Mouse (Mus musculus) midbrain, embryonic 15.5 days (tissue): ENCODE measurements around the gene Med11. TPM values are rescaled to one million over a fixed set of nuclear protein-coding genes. Genes with fewer than 3 reads are reported as not detected.

Experiments
- ATAC-seq: fragments of 200-750 bp; cut with Nextera tagmentation; replicated peaks from 2 replicates; pipeline ENCODE4 v1.8.0; 2017; ENCODE audit warnings: moderate TSS enrichment
- H3K27ac ChIP-seq: fragments of 300-500 bp; sonication (generic); 2 replicates; pipeline ENCODE4 v1.5.1; 2015; ENCODE audit warnings: mild to moderate bottlenecking, inconsistent platforms
- H3K27me3 ChIP-seq: fragments of 300-500 bp; sonication (generic); replicated peaks from 2 replicates; pipeline ENCODE4 v1.6.1; 2015; ENCODE audit warnings: inconsistent platforms
- H3K36me3 ChIP-seq: fragments of 300-500 bp; sonication (generic); replicated peaks from 2 replicates; pipeline ENCODE4 v1.6.1; 2015; ENCODE audit warnings: inconsistent platforms
- H3K4me1 ChIP-seq: fragments of 300-500 bp; sonication (generic); 2 replicates; pipeline ENCODE4 v1.6.1; 2015; ENCODE audit warnings: inconsistent platforms
- H3K4me2 ChIP-seq: fragments of 300-500 bp; sonication (generic); 2 replicates; pipeline ENCODE4 v1.6.1; 2015; ENCODE audit warnings: inconsistent platforms, mild to moderate bottlenecking, moderate library complexity
- H3K4me3 ChIP-seq: fragments of 300-500 bp; sonication (generic); 2 replicates; pipeline ENCODE4 v1.5.1; 2015; ENCODE audit warnings: mild to moderate bottlenecking, inconsistent platforms
- H3K9ac ChIP-seq: fragments of 300-500 bp; sonication (generic); 2 replicates; pipeline ENCODE4 v1.6.1; 2015; ENCODE audit warnings: mild to moderate bottlenecking, inconsistent platforms
- H3K9me3 ChIP-seq: fragments of 300-500 bp; sonication (generic); 2 replicates; pipeline ENCODE4 v1.6.1; 2016; ENCODE audit warnings: inconsistent platforms
- WGBS: fragments of 180-500 bp; shearing (Covaris S2); methylation state at CpG from one replicate; pipeline ENCODE4 v1.1.7; 2015; ENCODE audit warnings: mixed read lengths; 5-methylcytosine and 5-hydroxymethylcytosine counted together
- polyA plus RNA-seq: library from polyadenylated mRNA; unstranded; fragments of >200 nt; fragmentation: Nextera tagmentation; extraction: Ambion mirVana; gene quantifications from 2 replicates; pipeline ENCODE4 v1.2.1, GENCODE M21; 2015

Med11 gene
- polyA plus RNA-seq, 1 experiment from 2014 or later = 49.5 TPM

DNA sequence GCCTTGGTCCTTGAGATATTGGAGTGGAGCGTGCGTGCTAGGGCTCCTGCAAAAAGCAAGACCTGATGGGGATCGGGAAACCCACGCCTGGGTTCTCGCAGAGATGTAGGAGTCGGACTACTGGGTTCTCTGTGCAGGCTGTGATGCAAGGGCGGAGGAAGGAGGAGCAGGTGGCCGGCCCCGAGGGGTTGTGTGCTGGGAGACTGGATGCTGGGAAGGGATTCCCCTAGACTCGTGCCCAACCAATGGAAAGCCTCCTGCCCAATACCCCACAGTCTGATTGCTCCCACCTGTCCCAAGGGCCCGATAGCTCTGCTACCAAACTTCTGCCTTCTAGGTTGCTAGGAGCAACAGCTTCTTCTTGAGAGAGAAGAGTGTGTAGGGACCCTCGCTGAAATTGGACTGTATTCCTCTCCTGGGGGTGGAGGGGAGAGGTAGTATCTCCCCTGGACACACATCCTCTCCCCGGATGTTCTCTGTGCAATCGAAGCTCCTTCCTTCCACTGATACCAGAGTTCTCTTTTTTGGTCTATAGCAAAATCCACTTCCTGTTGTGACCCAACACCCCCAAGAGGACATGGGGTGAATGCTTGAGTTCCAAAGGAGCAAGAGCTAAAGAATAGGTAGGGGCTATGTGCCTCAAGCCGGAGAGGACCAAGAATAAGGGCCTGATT, 18.7 kb upstream of the Med11 start:
- ATAC-seq = no peak
- Histone ChIP-seq H3K4me3 (peak overlapping the region; percentile 89), H3K4me2 (peak overlapping the region; percentile 69), H3K4me1 (peaks cover 37% of the 10 kb centered on the region), H3K27ac (peak overlapping the region; percentile 94), H3K27me3 (no peaks in the 10 kb centered on the region), H3K9me3 (no peaks in the 10 kb centered on the region), H3K9ac (peak overlapping the region; percentile 85), H3K36me3 (peaks cover 17% of the 10 kb centered on the region)
- WGBS = 5% methylated on average over 15 of the region's 15 CpGs

DNA sequence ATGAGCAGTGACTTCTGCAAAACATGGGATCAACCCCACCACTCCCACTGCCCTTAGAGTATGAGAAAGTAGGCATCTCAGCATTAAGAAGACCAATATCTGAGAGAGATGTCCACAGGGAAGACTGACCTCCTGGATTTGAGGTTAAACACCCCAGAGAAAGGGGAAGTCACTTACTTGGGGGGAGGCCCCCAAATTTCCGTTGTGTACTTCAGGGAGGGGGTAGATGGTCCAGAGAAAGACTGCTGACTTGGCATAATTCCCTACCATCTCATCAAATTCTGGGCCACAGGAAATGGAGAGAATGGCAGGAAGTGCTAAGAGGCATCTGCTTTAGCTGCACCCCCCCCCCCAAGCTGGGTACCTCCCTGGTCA, 18.2 kb upstream of the Med11 start:
- 0 out of 2 replicates have a peak overlapping the region, but pooled peaks have one; percentile 94 for H3K27ac ChIP-seq
- H3K9me3 ChIP-seq = no peaks in the 10 kb centered on the region
- H3K4me2 ChIP-seq = peak overlapping the region; percentile 69
- 55% methylated on average over 1 of the region's 1 CpGs for WGBS
- peak overlapping the region; percentile 89 for H3K4me3 ChIP-seq
- H3K4me1 ChIP-seq = peaks cover 37% of the 10 kb centered on the region
- ATAC-seq = no peak
- H3K9ac ChIP-seq = peak overlapping the region; percentile 85
- H3K27me3 ChIP-seq = no peaks in the 10 kb centered on the region
- H3K36me3 ChIP-seq = peaks cover 20% of the 10 kb centered on the region

DNA sequence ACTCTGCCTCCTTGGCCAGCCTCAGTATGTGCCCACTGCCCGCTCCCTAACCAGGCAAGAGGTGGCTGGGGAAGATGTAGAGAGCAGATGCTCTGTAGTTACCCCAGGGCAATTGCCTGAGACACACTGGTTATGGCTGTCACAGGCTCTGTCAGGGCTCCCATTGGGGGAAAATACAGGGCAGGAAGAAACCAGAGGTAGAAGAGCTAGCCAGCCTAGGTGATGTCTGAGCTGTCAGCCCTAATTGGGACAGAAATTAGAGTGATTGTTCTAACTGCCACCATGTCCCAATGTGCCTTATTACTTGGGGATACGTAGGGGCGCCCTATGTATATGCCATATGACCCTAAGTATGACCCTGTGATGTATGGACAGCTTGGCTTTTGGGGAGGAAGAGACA, 17.8 kb upstream of the Med11 start:
- Histone ChIP-seq H3K27ac (no peak overlapping the region), H3K9me3 (no peaks in the 10 kb centered on the region), H3K4me1 (peaks cover 37% of the 10 kb centered on the region), H3K4me3 (peak overlapping the region; percentile 89), H3K27me3 (no peaks in the 10 kb centered on the region), H3K4me2 (peak overlapping the region; percentile 69), H3K36me3 (peaks cover 20% of the 10 kb centered on the region), H3K9ac (no peak overlapping the region; the same call in 1 of the 2 replicates)
- ATAC-seq = no peak
- 85% methylated on average over 3 of the region's 3 CpGs for WGBS

DNA sequence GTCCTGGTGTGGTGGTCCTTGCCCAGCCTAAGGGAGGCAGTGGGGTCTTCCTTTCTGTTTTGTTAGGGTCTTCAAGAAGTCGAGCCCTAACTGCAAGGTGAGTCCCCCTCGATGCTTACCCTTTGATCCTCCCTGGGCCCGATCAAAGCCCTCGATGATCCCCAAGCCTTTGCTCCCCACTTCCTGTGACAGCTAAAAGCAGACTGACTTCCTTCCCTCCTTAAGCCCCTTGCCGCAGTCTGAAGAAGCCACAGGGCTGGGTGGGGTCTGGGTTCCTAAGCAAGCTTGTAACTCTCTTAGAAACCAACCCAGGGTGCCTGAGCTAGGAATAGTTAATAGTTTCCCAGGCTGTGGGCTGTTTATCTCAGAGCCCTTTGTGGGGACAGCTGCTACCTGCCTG, 16.2 kb upstream of the Med11 start:
- Histone ChIP-seq H3K4me2 (no peak overlapping the region), H3K27me3 (no peaks in the 10 kb centered on the region), H3K4me3 (no peak overlapping the region), H3K36me3 (peaks cover 35% of the 10 kb centered on the region), H3K27ac (no peak overlapping the region), H3K9me3 (no peaks in the 10 kb centered on the region), H3K9ac (0 out of 2 replicates have a peak overlapping the region, but pooled peaks have one; percentile 8), H3K4me1 (peaks cover 37% of the 10 kb centered on the region)
- ATAC-seq = no peak
- 86% methylated on average over 5 of the region's 5 CpGs for WGBS

DNA sequence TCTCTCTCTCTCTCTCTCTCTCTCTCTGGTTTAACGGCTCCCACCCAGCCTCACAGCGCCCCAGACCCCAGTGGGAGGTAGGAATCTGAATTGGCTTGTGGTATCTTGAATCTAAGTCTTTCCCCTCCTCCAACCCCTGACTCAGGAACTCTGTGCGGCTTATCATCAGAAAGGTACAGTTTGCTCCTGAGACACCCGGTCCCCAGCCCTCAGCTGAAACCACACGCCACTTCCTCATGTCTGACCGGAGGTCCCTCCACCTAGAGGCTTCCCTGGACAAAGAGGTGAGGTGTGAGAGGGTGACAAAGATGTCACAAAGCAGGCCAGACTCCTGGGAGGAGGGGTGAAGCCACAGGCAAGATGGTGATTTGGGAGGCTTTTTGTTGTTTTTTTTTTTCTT, 14.3 kb upstream of the Med11 start:
- peaks cover 44% of the 10 kb centered on the region for H3K36me3 ChIP-seq
- no peak overlapping the region for H3K4me3 ChIP-seq
- H3K27ac ChIP-seq = no peak overlapping the region
- no peak for ATAC-seq
- no peak overlapping the region for H3K4me2 ChIP-seq
- peaks cover 24% of the 10 kb centered on the region for H3K4me1 ChIP-seq
- H3K9ac ChIP-seq = no peak overlapping the region
- H3K27me3 ChIP-seq = no peaks in the 10 kb centered on the region
- WGBS = 91% methylated on average over 6 of the region's 6 CpGs
- no peaks in the 10 kb centered on the region for H3K9me3 ChIP-seq

DNA sequence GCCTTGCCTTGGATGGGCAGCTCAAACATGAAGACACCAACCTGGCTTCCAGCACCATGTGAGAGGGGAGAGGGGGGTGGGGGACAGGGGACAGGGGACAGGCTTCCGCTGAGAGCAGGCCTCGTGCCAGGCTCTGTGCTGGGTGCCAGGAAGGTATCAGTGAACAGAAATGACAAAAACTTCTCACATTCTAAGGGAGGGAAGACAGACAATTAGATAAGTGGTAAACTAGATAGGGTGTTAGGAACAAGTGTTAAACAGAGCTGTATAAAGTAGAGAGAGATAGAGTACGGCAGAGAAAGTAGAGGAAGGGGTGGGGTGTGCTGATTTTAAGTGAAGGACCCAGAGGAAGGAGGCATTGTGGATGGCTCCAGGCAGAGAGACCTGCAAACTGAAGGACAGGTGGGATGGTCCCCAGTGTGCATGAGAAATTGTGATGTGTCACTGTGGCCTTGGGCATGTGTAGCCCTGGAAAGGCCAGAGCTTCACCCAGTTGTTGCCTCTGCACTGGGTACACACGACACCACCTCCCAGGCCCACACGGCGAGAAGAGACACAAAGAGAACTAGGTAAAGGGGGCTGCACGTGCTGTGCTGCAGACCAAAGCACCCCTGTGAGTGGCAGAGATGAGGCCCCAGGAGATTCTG, 12.9 kb upstream of the Med11 start:
- peaks cover 45% of the 10 kb centered on the region for H3K36me3 ChIP-seq
- ATAC-seq = no peak
- WGBS = 90% methylated on average over 7 of the region's 7 CpGs

DNA sequence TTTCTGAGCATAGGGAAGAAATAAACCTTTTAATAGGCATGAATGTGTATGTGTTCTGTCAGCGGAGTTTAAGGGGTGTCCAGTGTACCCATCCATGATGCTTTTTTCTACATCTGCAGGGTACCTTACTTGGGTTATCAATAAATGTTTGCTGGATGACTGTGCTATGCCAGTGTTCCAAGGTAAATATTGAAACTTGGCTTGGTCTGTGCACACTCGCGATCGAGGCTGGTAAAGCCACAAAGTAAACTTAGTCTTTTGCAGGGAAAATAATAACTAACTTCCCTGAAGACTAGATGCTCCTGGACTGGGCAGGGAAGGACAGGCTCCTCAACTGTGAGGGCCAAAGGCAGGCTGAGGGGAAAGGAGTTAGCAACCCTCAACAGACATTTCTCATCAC, 11.1 kb upstream of the Med11 start:
- Histone ChIP-seq H3K27me3 (no peaks in the 10 kb centered on the region), H3K9me3 (no peaks in the 10 kb centered on the region), H3K9ac (no peak overlapping the region), H3K4me2 (no peak overlapping the region), H3K36me3 (peaks cover 45% of the 10 kb centered on the region), H3K4me3 (no peak overlapping the region), H3K4me1 (no peaks in the 10 kb centered on the region), H3K27ac (no peak overlapping the region)
- no peak for ATAC-seq
- 89% methylated on average over 4 of the region's 4 CpGs for WGBS

More for the DNA sequence above, 12.9 kb upstream of the Med11 start:
- no peak overlapping the region for H3K9ac ChIP-seq
- H3K4me3 ChIP-seq = no peak overlapping the region
- no peak overlapping the region for H3K27ac ChIP-seq
- no peak overlapping the region for H3K4me2 ChIP-seq
- H3K27me3 ChIP-seq = no peaks in the 10 kb centered on the region
- H3K4me1 ChIP-seq = peaks cover 15% of the 10 kb centered on the region
- no peaks in the 10 kb centered on the region for H3K9me3 ChIP-seq

DNA sequence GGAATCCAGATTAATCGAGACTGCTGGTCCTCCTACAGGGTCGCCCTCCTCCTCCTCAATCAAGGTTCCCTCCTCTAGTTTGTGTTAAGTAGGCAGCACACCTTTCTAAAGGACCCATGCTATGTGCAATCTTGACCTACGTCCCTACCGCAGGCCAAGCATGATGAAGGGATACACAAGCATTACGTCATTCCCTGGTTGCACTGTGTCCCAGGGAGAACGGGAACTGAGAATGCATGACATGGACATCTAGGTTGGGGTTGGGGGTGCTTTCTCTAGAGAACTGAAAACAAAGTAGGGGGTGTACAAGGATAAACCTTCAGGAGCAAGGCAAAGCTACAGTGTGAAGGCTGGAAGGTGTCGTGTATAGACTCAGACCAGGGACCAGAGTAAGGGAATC, 9.8 kb upstream of the Med11 start:
- H3K27ac ChIP-seq = no peak overlapping the region
- peaks cover 37% of the 10 kb centered on the region for H3K36me3 ChIP-seq
- H3K27me3 ChIP-seq = no peaks in the 10 kb centered on the region
- H3K9me3 ChIP-seq = no peaks in the 10 kb centered on the region
- WGBS = 91% methylated on average over 7 of the region's 7 CpGs
- no peak overlapping the region for H3K9ac ChIP-seq
- H3K4me1 ChIP-seq = no peaks in the 10 kb centered on the region
- no peak overlapping the region for H3K4me3 ChIP-seq
- ATAC-seq = no peak
- no peak overlapping the region for H3K4me2 ChIP-seq

DNA sequence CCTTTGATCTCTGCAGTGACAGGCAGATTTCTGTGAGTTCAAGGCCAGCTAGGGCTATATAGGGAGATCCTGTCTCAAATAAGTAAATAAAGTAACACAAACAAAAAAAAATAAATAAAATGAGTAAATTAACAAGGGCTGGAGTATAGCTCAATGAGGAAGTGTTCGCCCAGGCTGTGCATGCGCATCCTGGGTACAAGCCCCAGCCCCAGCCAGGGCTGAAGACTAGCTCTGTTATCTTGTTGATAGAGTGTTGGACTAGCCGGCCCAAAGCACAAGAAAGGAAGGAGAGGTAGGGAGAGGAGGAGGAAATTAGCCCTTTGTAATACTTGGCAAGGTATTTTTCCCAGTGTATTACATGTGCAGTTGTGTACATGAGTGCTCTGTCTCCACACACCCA, 7.8 kb upstream of the Med11 start:
- Histone ChIP-seq H3K36me3 (peaks cover 25% of the 10 kb centered on the region), H3K9me3 (no peaks in the 10 kb centered on the region), H3K4me2 (no peak overlapping the region), H3K9ac (no peak overlapping the region), H3K27me3 (no peaks in the 10 kb centered on the region), H3K4me1 (no peaks in the 10 kb centered on the region), H3K27ac (no peak overlapping the region), H3K4me3 (no peak overlapping the region)
- 88% methylated on average over 3 of the region's 3 CpGs for WGBS
- no peak for ATAC-seq

DNA sequence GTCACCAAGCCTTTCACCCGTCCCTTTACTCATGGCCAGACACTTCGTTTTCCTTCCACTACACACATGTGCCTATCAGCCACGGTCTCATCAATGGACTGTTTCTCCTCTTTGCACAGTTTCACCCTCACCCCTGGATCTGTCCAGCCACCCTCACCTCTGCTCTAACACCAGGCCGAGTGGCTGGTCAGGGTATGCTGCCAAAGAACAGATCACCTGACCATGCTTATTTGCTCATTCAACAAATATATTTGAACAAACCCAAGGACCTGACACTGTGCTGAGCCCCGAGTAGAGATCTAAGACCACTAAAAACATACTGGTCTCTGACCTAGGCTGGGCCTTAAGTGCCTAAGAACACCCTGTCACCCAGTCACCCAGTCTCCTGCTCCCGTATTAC, 7.1 kb upstream of the Med11 start:
- Histone ChIP-seq H3K27ac (no peak overlapping the region), H3K27me3 (no peaks in the 10 kb centered on the region), H3K4me1 (no peaks in the 10 kb centered on the region), H3K9ac (no peak overlapping the region), H3K36me3 (peaks cover 18% of the 10 kb centered on the region), H3K4me2 (no peak overlapping the region), H3K4me3 (no peak overlapping the region), H3K9me3 (no peaks in the 10 kb centered on the region)
- no peak for ATAC-seq
- WGBS = 87% methylated on average over 6 of the region's 6 CpGs

DNA sequence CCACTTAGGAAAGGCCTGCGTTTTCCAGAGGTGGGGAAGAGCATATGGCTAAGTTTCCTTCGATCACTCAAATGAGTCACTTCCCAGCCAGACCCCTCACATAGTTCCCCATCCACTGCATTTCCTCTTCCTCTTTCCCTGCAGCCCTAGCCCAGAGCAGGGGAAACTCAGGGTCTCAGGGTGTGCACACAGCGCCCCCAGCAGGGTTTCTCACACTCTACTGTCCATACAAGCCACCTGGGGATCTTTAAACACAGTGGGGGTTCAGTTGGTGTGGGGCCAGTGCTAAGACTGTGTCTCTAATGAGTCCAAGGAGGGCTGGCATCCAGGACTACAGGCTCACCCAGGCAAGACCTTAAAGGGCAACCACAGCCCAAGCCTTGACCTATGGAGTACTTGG, 5.0 kb upstream of the Med11 start:
- Histone ChIP-seq H3K4me1 (no peaks in the 10 kb centered on the region; the same call in 1 of the 2 replicates), H3K27ac (no peak overlapping the region), H3K9ac (no peak overlapping the region), H3K36me3 (peaks cover 4% of the 10 kb centered on the region; the same call in 1 of the 2 replicates), H3K27me3 (no peaks in the 10 kb centered on the region), H3K4me2 (no peak overlapping the region), H3K4me3 (no peak overlapping the region), H3K9me3 (no peaks in the 10 kb centered on the region)
- WGBS = 49% methylated on average over 3 of the region's 3 CpGs
- ATAC-seq = no peak

DNA sequence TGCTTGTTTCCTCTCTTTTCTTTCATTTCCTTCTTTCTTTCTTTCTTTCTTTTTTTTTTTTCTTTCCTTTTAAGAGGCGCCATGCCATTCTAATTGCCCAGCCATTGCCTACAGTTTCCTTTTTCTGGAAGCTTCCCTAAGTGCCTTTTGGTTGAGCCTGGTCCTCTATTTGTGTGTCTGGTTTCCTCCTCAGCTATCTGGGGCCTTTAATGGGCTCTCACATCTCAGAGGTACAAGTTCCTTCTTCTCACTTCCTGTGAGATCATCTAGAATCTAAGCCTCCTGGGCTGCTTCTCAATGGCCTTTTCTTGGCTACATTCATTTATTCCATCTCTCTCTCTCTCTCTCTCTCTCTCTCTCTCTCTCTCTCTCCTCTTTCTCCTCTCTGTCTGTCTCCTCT, 4.3 kb upstream of the Med11 start:
- Histone ChIP-seq H3K9ac (no peak overlapping the region), H3K9me3 (no peaks in the 10 kb centered on the region), H3K36me3 (peaks cover 1% of the 10 kb centered on the region; the same call in 1 of the 2 replicates), H3K27ac (no peak overlapping the region), H3K27me3 (no peaks in the 10 kb centered on the region), H3K4me3 (no peak overlapping the region), H3K4me2 (no peak overlapping the region), H3K4me1 (peaks cover 1% of the 10 kb centered on the region)
- 90% methylated on average over 1 of the region's 1 CpGs for WGBS
- ATAC-seq = no peak

DNA sequence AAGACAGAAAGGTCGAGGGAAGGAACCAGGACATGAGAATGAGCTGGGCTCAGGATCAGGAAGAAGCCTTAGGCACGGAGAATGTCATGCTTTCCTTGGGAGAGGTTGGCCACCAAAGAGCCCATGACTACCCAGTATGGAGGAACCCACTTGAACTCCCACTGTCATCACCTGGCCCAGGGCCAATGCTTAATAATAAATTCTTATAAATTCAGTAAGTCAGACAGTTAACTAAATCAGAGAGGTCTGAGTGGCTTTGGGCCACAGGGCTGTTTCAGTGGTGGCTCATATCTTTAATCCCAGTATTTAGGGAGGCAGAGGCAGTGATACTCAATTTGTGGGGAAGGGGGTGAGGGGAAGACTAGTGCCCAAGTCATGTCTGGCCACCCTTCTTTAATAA, 793 bp upstream of the Med11 start:
- H3K4me3 ChIP-seq = no peak overlapping the region
- no peaks in the 10 kb centered on the region for H3K9me3 ChIP-seq
- no peaks in the 10 kb centered on the region for H3K36me3 ChIP-seq
- ATAC-seq = no peak
- peaks cover 12% of the 10 kb centered on the region for H3K4me1 ChIP-seq
- H3K27me3 ChIP-seq = no peaks in the 10 kb centered on the region
- WGBS = 81% methylated on average over 2 of the region's 2 CpGs
- H3K9ac ChIP-seq = no peak overlapping the region
- H3K27ac ChIP-seq = no peak overlapping the region
- no peak overlapping the region for H3K4me2 ChIP-seq
